Mouse (Mus musculus) layer of hippocampus, adult 8-10 months (tissue): ENCODE data around the gene Blnk. TPM values are rescaled to one million over a fixed set of nuclear protein-coding genes. Genes with fewer than 3 reads are reported as not detected.
A peak's percentile ranks its signal among the peaks of the same experiment; 100 is the strongest.

Experiments
- DNase-seq, 2 experiments: peaks; one replicate each; pipeline ENCODE4 v3.0.0; 2022; ENCODE audit warnings: low spot score in 2 of 2
- total RNA-seq, 4 experiments: library from RNA; stranded (reverse); gene quantifications; 2 replicates each; pipeline ENCODE4 v1.2.4; 2022

The Blnk gene
- total RNA-seq, 4 experiments from 2014 or later: 7.0 to 16.5 (median 11.2) TPM

DNA sequence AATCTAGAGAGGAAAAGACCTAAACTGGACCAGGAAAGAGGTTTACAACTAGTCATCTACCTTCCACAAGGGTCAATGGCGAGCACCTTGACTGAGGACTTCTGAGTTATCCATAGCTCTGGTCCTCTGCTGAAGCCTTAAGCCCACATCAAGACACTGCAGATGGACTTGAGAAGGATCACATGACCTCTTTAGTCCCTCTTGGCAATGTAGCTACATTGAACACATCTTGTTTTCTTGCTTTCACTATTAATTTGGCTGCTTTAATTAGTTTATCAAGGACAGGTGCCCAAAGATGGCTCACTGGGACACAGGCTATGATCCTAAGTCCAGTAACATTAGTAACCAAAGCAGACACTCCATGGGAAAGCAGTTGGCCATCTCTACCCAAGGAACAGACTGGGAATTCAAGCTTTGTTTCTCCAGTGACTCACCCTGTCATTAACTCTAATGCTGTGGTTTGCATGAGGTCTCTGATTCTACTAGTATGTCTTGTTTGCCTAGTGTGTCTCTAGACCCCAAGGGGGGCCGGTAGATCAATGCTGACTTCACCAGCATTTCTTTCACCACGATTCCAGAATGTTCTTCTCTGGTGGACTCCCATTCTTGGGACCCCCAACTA lies 9.5 kb upstream of the Blnk start:
- DNase-seq: no peak

DNA sequence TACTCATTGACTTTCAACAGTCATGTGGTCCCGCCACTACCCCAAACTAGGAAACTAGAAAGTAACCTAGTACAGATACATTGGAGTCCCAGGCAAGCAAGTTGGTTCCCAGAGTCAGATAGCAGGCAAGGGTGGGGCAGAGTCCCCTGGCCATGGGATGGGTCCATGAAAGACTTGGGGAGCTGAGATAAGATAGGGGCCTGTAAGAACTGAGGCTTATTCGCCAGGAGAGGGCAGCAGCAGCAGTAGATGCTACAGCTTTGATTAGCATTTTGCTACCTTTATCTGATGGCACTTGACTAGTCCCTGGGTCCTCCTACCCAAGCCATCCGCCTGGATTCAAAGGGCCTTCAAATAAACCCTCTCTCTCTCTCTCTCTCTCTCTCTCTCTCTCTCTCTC lies 5.2 kb upstream of the Blnk start:
- DNase-seq: no peak

DNA sequence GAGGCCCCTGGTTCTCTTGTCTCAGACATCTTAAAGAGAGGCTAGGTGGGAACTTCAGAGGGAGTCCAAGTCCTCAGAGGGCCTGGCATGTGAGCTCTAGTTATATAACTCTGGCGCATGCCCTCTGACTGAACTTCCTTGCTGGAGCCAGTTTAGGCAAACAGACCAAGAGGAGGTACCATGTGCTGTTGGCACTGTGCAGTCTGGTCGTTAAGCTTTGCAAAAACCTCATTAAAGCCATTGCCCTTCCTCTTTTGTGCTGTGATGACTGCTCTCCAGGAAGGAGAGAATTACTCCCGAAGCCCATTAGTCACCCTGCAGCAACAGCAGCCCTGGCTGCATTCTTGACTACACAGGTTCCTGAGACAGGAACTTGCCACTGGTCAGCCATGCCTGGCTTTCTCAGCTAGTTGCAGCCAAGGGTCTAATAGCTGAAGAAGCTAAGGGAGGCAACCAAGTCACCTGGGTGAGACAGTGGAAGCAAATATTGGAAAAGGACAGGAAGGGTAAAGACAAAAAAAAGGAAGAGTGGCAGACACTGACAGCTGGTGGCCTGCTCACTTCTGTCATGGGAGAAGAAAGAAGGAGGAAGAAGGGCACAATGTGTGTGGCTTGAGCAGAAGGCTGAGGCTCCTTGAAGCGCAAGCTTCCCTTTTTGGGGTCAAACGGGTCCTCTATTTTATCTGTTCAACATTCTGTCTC lies 4.3 kb upstream of the Blnk start:
- DNase-seq: no peak

DNA sequence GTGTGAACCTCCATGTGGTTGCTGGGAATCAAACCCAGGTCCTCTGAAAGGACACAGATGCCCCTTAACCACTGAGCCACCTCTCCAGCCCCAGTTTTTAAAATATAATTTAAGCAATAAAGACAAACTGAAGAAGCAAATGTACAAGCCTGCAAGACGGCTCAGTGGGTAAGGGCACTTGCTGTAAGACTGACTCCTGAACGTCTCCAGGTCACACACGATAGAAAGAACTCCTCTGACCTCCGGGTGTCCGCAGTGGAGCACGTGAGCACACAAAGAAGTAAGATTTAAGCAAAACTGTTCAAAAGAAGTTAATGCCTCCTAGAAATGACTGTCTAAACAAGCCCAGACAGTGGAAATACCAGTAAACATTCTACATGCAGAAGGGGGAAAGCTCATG lies 2.4 kb upstream of the Blnk start:
- no peak for DNase-seq

DNA sequence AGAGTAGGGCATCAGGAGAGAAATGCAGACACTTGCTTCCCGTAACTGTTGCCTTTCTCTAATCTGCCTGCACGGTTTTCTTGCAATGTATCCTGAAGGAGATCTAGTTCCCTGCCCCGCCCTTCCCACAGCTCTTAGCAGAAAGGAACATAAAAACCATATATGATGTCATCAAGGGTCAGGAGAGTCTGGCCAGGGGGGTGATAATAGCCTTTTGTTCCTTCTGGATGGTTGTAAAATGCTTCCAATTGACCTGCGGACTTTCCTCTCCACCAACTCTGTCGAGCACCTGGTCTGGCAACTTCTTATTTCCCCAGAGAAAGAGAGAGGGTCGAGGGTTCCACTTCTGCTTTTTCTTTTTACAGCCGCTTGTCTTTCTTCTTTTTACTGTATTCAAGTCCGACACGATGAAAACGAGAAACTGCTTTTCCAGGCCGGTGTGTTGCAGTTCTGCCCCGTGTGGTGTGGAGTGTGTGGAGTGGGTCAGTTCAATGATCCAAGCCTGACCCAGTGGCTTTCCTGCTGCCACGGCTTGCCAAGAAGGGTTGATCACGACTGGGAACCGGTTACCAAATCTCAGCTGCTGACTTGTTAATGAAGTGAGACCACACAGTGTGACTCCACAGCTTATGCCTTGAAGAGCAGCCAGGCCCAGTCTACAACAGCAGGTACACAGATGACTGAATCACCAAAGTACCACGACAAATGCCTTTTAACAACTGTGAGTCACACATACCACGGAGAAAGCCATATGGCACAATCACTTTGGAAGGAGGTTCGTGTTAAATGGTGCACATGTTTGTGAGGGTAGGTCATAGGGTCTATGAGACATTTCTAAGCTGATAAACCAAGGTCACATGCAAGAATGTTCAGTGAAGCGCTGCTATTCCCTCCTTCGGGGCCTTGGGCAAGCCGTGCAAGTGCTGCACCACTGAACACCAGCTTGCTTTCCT lies 1.4 kb upstream of the Blnk start:
- peak; percentile 52 to 56 for DNase-seq

DNA sequence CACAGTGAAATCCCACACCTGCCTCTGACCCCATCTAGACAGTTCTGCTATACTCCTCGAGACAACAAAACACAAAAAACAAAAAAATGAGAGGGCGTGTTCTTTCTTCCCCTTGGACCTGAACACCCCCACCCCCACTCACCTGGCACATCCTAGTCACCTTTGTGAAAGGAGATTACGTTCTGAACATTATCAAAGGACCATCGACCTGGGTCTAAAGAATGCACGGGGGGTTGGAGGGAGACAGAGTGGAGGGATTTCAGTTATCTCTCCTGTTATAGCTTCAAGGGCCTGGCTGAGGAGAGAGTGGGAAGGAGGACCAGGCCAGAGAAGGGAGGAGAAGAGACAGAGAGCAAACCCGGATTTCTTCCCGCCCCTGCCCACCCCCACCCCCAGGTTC lies 576 bp upstream of the Blnk start:
- no peak for DNase-seq

DNA sequence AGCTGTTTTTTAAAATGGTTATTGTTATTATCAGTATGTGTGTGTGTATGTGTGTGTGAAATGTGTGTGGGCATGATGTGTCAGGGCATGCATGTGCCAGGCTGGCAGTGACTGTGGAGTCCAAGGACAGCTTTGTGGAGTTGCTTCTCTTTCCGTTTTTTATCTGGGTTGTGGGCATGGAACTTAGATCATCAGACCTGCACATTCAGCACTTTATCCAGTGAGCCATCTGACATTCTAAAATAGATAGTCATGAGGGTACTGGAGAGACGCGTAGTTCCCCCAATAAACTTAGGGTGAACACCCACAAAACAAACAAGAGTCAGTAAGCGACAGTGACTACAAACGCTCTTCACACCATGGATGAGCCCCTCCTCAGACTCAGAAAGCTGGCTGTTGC lies 979 bp downstream of the Blnk start:
- DNase-seq: no peak

DNA sequence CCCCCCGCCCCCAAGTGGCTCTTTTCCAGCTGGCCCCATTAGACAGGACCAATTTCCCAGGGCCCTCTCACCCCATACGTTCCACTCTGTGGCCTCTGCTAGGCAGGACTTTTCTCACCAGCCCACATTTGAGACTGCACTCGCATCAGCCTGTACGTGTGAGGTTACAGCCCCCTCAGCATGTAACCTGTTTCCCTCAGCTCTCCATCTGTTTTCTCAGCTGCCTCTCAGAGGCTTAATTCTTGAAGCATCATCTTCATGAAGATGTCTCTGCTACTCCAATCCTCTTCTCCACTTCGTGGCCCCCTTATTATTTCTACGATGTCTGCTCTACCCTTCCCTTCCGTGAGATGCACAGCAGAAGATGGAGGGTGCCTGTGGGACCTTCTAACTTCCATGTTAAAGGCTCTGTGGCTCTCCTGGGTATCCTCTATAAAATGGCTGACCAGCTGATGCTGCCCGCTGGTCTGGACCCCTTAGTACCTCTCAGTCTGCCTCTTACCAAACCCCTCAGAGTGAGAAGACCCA lies 1.8 kb downstream of the Blnk start:
- DNase-seq: no peak

DNA sequence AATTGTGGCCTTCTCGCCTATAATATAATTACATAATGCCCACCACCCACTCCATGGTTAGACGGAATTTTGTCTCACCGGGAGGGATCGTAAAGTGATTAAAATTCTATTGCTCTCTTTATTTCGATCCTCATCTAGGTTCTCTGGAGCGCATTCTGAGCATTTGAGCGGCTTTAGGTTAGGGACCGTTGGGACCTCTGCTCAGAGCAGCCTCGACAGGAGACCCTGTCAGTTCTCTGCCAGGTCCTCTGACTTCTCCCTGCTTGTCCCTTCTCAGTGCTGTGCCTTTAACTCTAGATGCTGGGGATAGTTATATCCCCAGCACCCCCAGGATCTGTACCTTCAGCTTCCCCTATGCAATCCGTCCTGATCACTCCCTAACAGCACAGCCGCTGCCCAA lies 2.2 kb downstream of the Blnk start:
- no peak for DNase-seq

DNA sequence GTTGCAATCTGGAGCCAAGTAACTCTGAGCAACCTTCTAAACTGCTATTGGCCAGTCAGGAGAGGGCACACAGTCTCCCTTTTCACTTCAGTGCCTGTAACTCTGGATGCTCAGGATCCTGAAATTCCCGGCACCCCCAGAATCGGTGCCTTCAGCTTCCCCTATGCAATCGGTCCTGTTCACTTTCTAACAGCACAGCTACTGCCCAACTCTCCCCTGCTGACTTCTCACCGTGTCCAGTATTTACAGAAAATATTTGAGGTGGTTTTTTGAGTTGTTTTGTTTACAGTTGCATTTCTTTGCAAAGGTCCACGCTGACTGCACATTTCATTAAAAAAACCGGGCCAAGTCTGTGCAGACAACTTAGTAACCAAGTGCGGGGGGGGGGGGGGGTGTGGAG lies 2.7 kb downstream of the Blnk start:
- DNase-seq: no peak

DNA sequence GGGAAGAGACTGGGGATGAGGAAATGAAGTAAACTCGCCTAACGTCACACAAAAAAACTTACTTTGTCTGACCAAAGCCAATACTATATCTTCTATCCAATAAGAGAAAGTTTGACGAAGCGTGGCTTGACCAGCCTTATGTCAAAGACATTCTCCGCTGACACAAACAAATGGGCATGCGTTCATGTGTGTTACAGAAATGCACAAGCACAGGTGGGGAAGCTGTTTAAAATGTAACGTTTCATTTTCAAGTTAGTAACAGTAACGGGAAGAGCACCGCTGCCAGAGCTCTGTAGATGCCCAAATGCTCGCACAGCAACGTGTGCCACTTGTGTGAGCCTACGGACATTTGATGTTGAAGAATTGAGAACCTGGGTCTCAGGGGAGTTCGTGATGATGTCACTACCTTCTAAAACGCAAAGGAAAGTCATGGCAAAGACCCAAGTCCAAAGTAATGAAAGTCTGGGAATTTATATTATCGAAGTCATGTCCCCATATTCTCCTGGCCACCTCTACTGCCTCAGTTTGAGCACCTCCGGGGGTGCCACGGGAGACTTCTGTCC lies 3.5 kb downstream of the Blnk start:
- DNase-seq: no peak

DNA sequence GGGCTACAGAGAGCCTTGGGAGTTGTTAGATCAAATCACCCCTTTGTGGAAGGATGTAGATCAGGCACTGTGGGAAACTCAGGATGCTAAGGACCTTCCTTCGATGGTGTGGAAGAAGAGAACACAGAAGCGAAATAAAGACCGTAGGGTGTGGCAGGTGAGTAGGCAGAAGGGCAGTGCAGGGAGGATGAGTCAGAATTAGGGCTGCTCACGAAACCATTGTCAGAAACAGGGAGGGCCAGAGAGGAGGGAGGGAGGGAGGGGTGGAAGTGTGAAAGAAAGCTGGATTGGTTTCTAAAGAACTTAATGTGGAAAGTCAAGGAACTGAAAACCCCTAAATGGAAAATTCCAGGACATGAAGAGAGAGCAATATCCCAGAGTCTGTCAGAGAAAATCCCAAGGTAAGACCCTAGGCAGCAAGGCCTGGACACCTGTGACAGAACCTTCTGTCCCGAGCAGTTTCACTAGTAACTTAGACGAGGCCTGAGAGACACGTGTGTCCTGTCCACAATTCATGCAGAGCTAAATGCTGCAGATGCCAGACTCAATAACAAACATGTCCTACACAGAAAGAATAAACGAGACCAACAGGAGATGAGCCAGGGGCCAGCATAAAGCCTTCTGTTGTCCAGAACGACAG lies 4.3 kb downstream of the Blnk start:
- DNase-seq: no peak

DNA sequence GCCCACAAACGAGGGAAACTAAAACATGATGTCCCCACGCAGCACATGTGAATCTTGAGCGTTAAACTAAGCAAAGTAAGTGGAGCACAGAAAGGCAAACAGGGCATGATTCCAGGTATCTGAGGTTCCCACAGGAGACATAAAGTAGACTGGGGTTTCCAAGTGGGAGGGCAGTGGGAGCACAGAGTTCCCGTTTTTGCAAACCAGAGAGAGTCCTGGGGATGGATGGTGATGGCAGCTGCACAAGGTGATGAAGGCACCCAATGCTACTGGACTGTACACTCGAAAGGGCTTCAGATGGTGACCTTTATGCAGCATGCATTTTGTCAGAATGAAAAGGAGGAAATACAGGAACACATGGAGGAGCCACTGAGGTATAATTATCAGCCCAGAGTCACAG lies 5.5 kb downstream of the Blnk start:
- no peak for DNase-seq

DNA sequence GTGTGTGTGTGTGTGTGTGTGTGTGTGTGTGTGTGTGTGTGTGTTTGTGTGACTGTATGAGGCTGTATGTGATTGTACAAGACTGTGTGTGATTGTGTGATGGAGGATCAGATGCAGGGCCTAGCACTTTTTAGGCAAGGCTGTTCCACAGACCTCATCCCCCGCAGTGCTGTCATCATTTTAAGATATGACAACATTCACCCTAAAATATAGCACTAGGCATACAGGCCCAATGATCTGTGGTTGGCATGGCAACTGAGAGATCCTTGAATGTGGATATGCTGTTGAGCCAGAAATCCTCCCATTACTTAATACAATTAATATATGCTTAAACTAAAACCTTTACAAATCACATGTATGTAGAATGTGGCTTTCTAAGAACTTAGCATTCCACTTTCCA lies 9.8 kb downstream of the Blnk start:
- DNase-seq: no peak

DNA sequence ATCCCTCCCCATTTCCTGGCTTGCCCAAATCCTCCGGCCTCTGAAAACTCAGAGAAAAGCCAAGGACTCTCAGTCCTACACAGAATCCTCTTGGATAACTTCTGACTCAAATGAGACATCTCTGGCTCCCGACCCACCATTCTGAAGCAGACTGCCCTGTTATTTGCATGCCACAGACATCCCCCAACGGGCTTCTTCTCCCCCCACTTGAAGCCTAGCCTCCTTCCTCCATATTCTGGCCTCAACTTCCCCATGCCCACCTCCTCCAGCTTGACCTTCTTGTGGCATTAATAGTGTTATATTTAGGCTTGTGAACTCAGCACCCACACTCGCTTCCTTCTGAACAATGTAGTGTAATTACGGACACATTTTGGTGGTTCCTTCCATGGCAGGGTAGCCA lies 13.7 kb downstream of the Blnk start:
- DNase-seq: no peak

DNA sequence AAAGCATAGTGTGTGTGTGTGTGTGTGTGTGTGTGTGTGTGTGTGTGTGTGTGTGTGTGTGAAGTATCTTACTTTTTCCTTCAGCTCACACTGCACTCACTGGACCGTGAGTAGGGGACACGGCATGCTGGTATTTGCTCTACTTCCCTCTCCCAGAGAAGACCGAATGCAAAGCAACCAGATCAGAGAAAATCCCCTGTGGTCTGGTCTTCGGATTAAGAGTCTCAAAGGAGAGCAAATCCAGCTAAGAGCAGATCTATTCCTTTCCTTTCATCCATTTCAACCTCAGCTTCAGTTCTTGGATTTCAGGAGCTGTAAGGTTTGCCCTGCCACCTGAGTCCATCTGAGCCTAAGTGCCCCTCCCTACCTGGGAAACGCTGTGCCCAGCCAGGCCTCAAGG lies 16.3 kb downstream of the Blnk start:
- no peak for DNase-seq

DNA sequence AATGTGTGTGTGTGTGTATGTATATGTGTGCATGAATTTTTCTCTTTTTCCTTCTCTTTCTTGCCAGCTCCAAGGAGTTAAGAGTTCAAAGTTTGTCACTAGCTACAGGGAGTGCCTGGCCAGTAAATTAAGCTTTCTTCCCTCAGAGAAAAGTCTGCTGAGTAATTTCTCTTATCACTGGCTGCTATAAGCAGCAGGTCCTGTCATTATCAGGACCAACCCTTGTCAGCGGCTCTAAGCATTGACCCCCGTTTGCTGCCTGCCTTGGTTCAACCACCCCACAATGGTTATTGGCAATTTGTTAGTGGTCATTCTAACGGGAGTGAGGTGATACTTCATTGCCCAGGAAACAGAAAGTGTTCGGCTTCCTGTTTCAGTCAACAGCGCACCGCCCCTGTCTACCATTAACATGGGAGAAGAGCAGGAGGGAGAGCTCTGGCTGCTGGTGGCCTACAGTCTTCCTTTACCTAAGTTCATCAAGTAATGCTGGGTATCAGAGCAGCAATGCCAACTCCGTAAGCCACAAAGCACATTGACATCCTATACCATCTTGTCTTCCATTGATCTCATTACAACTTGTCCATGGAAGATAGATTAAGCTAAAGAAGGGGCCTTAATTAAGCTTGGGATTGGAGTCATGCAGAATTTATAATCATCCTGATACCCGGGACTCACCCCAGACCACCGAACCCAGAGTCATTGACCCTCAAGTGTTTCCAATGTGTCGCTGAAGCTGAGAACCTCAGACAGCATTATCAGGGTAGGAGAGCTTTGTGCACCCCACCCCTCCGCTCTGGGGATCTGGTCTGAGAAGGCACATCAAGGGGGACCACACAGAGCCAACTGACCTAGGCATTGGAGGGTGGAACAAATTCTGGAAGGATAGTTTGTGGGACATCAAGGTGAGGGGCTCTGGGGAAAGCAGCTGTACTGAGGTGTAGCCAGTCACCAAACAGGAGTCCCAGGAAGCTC lies 17.1 kb downstream of the Blnk start:
- DNase-seq: no peak

DNA sequence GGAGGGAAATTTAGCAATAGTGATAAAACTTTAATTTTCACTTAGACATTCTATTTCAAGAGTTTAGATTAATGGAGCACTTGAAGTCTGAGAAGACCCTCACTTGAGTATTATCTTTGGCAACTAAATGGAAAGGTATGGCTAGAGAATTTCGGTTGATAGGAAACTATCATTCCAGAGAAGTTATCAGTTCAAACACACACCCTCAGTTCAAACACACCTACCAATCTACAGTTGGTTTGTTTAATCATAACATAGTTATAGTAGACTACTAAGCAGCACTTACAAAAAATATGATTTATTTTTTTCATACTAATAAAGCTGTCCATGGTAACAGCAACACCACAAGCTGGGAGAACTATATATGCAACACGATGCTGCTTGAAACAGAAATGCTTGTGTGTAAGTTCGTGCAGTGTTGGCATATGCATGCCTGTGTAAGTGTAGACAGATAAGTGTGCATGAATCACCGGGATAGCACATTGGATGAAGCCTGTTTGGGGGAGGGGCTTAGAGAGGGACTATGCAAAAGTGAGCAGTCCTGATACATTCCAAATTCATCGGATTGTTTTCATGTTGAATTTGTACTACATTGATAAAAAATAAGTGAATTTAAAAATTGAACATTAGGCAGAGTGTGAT lies 22.9 kb downstream of the Blnk start:
- DNase-seq: no peak

DNA sequence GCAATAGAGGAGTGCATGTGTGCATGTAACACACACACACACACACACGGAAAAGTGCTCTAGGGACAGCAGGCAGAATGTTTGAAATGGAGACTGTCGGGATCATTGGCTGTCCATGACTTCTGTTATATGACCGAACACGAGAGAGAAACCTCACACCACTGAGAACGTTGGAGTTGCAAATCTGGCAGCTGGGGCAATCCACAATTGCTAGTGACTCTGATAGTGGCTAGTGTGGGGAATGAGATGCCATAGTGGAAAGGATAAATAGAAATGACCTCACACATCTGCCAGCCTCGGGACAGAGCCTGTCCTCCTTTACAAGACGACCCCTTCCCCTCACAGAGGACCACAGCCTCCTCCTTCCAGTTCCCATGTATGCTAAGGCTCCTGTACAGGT lies 23.6 kb downstream of the Blnk start:
- no peak for DNase-seq

DNA sequence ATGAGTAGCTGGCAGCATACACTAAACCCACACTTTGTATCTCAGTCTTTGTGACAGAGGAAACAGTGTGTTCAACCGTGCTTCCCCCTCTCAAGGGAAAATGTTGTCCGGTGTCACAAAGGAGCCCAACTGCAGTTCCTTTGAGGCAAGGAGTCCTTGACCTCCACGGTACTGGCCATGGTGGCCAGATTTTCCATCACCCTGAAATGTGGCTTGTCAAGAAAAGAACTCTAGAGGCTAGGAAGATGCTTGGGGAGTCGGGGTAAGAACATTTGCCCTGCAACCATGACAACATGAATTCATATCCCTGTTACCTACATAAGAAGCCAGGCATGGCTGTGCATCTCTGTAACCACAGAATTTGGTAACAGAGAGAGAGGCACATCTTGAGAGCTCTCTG lies 24.0 kb downstream of the Blnk start:
- no peak for DNase-seq
